Mouse (Mus musculus) lung, postnatal 14 days (tissue): ENCODE data around the gene Exoc6b.

ENCODE experiments used
- DNase-seq: peaks from one replicate; pipeline ENCODE4 v3.0.0; 2021

Exoc6b gene

DNA sequence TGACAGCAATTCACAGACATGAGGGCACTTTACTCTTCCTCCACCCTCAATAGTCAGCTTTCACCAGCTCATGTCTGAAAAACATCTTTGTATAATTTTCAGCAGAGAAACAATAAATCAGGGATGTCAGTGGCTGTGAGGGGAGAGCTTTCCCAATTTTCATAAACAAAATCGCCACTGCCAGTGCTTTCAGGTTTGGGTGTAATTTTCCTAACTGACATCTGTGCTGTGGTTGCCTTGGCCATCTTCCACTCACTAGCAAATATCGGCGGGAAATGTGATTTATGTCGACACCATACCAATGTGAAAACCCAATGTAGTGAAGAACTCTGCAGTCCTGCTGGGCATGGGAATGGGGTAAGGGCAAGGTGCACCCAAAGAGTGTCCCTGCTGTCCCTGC lies 360.7 kb downstream of the Exoc6b start:
- DNase-seq = no peak

DNA sequence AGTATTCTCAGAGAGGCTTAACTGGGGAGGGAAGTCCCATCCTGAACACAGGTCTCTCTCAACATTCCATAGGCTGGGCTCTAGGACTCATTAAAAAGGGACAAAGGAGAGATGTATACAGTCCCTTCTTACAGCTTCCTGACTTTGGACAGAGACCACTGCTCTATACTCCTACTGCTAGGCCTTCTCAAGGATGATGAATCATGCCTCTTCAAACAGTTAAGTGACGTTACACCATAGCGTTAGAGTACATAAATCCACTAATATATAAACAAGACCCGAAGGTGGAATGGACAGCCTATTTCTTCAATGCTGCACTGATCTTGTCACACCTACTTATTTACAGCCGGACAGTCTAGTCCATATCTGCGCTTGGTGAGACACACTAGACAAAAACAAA lies 369.7 kb downstream of the Exoc6b start:
- no peak for DNase-seq

DNA sequence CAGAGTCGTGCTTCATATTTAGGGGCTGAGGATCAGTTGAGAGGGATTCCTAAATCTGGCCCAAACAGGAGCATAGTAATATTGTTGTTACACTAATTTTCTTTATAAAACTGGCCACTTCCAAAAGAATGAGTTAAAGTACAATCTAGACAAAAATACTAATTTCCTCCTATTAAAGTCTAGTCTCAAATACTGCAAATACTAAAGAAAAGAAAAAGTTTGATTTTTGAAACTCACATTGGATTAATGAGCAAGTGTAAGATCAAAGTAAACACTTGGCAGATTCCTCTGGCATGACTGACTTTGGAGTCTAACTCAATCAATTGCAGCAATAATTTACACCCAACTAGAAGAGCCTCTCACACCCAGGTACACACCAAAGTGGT lies 371.0 kb downstream of the Exoc6b start:
- no peak for DNase-seq

DNA sequence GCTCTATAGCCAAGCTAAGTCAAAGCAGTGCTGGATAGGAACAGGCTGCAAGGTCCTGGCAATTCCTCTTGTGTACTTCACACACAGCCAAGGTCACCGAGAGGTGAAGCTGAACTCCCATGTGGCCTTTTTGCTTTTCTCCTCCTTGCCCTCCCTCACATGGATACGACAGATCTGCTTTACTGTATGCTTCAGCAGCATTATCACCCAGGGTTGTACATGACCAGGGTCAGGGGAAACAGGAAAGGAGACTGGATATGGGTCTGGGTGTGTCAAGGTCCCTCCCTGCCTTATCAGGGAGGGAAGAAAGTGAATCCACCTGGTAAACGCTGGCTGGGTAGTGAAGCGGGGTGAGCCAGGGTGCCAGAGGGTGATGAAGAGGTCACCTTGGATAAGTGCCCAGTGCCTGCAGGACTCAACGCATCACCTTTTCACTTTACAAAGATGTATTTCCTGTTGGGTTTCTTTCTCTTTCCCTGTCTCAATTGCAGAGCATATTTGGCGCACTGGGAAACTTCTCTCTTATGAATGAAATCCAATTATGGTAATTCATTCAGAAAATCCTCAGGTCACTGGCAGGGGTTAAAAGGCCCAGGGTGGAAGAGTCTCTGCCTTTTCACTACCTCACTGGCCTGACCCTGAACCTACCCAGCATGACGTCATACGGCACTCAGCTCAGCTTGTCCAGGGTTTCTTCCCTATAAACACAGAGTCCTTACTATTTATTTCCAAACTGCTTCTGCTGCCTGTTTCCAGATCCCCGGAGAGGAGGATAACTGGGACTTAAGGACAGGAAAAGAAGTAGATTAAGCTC lies 371.6 kb downstream of the Exoc6b start:
- peak; percentile 29 for DNase-seq

DNA sequence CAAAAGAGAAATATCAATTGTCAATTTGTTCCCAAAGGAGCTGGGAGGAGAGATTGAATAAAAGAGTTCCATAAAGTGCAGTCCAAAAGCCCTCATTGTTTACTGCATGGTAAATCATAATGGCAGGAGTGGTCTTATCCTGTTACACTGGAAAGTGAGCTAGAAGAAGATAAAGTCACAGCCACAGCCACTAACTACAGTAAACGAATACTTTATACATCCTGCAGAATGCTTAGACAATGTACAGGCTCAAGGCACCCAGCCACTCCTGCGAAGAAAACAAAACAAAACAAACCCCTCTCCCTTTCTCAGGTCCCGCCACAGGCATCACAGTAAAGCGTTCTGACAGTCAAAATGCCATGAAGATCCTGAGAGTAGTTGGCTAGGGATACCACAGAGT lies 375.5 kb downstream of the Exoc6b start:
- no peak for DNase-seq

DNA sequence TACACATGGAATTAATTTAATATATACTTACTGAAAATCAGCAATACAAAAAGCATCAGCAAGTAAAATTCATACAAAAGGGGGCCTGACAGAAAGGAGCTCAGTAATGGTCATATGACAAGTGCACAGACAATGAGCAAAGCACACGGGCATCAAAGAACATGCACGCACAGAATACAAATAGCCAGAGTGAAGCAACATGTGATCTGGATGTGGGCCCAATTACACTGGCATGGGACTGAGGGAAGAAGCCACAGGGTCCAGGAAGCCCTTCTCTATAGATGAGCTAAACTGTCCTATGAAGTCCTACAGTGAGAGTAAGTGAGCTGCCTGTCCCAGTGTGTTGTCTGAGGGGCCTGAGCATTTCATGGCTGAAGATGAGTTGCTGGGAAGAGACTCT lies 376.1 kb downstream of the Exoc6b start:
- no peak for DNase-seq

DNA sequence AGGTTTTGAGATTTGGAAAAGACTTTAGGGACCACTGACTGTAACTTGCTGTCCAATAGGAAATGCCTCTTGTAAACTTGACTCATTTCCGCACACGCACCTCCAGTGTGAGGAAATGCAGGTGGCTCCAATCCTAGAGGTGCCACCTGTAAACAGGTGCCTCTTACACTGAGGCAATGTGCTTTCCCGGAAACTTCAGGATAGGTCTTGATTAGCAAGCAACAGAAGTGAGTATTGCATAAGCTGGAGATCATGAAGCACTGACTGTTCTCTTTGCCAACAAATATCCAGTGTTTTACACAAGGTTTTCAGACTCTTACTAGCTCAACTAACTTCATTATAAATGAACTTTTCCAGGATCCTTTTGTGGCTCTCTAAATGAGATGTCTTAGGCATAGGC lies 377.4 kb downstream of the Exoc6b start:
- no peak for DNase-seq

DNA sequence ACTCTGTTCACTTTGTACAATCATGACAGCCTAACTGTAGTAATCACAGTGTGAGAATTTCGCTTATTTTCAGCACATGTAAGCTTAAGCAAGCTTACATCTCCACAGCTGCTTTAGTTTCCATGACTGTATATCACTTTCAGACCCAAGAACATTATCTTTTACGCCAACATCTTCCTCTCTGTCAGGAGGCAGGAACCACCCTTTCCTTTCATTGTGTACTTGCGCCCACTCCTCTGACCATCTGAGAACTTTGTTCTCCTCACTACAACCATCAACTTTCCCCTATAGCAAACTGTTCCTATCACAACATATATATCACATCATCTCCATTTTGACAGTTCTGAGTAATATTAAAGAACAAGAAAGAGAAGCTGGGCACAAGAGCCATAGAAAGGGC lies 391.5 kb downstream of the Exoc6b start:
- no peak for DNase-seq

DNA sequence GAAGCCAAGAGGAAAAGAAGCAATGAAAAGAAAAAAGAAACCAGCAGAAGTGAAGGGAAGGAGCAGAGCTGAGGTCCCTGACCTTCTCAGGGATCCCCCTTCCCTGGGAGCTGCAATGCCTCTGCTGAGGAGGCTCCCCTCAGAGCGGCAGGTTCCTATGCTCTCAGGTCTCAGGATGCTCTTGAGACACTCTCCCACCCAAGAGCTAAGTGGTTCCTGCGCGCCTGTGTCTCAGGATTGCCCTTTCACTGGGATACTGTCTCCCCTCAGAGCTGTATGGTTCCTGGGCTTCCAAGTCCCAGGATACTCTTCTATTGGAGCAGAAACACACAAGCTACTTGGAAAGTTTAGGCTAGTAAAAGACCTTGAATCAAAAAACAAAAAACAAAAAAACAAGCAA lies 394.4 kb downstream of the Exoc6b start:
- no peak for DNase-seq

DNA sequence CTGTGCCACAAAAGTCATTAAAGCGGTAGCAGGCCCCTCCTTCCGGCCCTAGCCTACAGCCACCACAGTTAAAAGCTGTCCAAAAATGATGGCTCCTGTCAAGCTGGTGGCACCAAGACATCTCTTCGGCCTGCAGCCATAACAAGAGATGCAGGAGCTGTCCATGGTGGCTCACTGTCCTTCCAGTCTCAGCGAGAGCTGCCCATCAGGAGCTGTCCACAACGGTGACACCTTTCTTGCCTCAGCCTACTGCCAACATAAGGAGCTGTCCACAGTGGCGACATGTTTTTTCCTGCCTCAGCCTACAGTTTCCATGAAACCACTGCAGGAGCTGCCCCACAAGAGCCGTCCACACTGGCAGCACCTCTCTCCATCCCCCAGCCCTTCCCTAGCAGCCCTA lies 395.2 kb downstream of the Exoc6b start:
- peak; percentile 14 for DNase-seq

DNA sequence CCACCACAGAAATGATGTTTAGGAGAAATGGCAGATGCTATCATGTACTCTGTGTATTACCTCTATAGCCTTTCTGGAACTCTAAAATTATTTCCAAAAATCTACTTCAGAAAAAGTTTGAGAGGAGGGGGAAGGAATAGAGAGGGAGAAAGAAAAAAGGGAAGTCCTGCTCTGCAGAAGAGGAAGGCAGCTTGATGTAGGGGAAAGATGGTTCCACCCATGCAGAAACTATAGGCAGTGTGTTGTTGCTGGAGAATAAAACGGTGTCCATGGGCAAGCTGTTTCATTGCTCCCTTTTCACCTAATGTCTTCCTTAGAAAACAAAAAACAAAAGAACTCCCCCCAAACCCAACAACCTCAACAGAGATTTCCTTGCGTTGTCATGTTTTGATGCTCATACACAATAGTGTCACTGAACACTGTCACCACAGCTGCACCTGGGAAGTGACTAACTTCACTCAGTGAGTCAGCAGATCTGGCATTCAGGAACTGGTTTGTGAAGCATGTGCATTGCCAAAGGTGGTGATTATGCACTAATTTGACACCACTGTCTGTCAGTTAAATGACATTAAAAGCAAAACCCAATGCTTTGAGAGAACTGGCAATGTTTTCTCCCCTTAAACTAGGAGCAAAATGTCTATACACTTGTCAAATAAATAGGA lies 407.7 kb downstream of the Exoc6b start:
- no peak for DNase-seq

DNA sequence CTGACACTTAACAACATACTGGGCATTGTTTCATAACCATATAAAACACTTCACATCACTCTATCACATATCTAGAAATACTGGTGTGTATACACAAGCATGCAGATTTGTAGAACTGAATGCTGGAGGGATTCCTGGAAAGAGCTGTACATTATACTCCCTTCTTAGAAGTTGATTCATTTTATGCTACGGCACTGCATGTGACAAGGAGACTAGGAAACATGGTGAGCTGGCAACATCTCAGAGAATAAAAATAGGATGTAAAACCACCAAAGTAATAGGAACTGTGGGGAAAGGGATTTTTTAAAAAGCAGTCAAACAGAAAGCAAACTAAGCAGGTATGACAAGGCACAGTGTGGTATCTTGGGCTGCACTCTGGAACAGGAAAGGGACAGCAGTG lies 408.3 kb downstream of the Exoc6b start:
- DNase-seq = no peak

DNA sequence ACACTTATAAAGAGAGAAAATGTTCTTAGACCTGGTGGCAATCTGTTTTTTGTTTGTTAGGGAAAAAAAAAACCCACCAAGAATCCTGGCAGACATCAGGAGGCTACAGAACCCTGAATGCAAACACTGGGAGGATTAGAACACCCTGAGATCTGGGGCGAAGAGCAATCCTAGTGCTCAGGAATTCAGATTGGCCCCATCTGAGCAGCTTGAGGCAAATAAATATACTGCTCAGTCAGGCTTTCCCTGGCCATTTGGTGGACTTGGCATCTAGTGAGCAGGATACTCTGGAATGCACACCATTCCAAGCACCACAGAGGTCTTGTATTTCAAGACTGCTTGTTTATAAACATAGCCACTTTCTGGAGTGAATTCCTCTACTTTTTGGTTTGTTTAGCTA lies 412.2 kb downstream of the Exoc6b start:
- no peak for DNase-seq

DNA sequence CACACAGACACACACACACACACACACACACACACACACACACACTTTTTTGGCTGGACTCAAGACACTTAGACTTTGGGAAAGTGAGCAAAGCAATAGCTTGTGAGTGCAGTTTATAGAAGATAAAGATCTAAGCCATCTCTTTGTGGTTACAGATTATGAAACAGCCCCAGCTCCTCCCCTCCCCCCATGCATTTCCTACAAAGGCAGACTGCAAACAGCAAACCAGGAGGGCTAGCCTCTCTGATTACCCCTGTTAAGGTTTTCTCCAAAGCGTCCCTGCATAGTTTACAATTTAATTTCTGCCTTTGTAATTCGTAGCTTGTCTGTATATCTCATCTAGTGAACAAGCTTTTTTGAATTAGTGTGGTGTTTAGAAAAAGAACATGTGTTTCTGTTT lies 412.6 kb downstream of the Exoc6b start:
- peak; percentile 30 for DNase-seq

DNA sequence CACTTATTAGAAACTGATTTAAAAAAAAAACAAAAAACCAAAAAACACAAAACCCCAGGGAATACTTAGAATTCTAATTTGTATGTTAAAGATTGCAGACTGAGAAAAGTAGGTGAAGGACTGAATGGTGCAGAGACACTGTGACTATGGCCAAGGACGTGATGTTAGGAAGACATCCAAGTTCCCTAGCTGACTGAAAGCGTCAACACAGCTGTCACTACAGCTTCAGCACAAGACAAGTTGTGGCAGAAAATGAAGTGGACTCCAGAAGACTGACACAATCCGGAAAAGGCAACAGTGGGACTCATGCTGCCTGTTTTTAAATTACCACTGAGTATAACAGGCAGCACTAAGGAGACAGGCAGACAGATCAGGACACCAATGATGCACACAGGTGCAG lies 417.4 kb downstream of the Exoc6b start:
- no peak for DNase-seq

DNA sequence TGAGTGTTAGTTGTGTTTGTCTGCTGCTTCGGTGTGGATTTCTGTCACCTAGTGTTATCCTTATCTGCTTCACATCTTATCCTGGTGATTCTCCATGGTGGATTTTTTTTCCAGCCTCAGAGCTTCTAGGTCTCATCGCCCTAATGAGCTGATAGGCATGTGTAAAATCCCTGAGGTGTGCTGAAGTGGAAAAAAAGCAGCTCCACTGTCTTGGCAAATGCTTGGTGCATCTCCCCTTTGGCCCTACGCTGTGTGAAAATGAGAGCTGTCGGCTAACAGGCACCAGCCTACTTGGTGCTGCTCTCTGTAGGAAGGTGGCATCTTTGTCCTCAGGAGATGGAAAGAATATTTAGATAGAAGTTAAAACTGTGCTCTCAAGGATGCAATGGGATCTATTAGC lies 422.1 kb downstream of the Exoc6b start:
- no peak for DNase-seq

DNA sequence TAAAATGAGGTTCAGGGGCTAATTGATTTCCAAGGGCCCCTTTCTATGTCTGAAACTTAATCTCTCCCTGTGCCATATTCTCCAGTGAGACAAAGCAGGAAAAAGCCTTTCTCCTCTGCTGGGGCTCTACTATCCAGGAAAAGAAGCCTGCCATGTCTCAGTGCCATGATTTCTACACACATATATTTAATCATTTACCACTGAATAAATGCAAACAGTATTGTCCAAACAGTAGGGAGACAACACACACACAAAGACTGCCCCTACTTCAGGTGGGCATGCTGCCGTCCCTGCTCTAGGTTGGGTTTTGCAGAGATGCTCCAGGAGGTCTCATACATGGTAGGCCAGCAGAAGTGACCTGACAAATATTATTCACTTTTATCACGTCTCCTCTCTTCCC lies 422.6 kb downstream of the Exoc6b start:
- no peak for DNase-seq

DNA sequence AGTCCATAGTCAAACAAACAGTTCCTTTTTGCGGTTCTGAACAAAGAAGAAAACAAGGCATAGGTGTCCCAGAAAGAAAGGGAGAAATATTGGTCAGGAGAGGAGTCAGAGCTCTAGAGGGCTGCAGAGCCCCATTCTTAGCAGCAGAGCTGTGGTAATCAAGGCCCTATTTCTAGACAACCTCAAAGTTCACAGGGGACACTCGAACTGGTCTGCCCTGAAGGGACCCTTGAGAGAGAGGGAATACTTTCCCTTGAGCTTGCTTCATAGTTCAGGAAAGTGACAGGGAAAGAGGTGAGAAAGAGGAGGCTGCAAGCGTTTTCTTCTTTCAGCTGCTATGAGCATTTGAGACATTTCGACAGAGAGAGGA lies 428.3 kb downstream of the Exoc6b start:
- peak; percentile 16 for DNase-seq

DNA sequence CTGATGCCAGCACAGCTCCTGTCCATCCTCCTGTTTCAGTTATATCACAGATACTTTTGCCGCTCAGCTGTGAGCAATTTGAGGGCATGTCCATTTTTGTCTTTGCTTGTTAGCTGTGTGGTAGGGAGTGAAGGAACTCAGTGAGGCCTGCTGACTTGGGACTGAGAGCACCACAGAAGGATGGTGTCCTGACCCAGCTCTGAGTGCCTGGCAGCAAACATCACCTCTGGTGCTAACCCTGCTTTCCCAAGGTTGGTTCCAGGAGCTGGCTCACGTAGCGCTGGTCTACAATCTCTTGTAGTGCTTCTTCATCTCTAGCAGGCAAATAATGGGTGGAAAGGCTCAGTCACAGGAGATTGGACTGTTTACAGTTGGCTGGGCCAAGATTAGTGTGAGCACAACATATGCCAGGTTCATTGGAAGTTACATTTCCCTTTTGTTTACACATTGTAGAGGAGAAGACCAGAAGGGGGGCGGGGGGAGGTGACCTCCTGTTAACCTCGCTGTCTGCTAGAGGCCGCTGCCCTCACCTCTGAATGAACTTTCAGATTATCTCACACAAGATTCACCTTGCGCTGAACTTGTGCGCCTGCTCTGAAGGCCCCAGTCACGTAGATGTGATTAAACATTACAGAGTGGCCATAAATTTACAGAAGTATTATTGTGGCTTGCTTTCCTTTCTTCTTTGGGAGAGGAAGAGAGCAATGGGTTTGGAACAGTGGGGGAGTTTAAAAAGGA lies 428.8 kb downstream of the Exoc6b start:
- DNase-seq = peak; percentile 45

DNA sequence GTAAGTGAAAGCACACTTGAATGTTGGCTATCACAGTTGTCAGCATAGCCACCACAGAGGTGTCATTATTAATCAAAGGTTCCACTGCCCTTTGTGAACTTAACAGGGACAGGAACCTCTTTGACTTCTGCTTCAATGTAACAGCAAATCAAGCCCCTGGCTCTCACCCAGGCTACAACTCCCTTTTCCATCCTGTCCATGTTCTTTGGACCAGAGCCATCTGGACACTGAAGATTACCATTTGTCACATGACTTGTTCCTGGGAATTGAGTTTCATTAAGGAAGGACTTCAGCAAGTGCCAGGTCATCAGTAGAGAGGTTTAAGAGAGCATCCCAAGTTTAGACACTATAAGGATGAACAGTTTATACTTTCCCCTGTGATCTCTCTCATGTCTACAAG lies 431.1 kb downstream of the Exoc6b start:
- DNase-seq = peak; percentile 72

DNA sequence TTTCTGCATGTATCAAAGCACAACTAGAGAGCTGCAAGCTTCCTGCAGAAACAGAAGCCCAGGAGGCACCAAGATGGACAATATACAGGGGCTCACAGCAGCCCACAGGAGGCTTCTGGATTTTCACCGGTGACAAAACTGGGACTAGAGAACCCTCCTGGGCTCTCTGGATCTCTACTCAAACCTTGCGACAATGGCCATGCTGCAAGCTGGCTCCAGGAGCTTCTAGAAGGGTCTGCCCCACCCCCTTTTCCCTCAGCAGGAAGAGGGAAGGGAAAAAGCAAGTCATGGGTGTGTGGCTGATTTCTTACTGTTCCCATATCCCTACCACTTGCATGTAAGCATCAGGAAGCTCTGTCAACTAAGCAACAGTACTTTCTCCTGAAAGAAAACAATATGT lies 437.7 kb downstream of the Exoc6b start:
- DNase-seq = no peak

DNA sequence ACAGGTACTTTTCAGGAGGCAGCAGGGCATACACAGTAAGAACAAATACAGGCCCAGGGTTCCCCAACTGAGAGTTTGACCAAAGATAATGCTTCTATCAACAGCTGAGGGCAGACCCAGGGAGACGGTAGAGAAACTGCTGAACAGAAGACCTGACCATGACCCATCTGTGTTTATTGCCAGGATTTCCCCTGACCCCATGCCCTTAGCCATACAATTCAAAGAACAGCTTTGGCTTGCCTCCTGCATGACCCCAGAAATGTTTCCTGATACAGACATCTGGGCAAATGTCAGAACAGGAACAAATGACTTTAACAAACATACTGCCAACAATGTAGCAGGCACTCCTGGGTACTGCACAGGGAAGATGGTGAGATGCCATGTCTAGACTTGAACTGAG lies 439.0 kb downstream of the Exoc6b start:
- peak; percentile 21 for DNase-seq

DNA sequence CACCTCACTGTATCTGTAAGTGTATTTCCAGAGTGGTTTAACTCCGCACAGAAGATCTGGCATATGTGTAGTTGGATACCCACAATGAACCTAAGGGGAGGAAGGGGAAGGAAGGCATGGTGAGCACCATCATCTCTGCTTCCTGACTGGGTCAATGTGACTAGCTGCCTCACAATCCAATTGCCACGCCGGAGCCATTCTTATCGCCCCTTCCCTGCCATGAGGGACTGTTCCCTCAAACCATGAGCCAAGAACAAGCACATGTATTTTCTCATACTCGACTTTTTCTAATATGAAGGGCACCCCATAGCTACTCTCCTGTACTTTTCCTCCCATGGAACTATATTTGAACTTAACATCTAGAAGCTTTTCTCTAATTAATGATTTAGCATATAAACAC lies 440.5 kb downstream of the Exoc6b start:
- no peak for DNase-seq

DNA sequence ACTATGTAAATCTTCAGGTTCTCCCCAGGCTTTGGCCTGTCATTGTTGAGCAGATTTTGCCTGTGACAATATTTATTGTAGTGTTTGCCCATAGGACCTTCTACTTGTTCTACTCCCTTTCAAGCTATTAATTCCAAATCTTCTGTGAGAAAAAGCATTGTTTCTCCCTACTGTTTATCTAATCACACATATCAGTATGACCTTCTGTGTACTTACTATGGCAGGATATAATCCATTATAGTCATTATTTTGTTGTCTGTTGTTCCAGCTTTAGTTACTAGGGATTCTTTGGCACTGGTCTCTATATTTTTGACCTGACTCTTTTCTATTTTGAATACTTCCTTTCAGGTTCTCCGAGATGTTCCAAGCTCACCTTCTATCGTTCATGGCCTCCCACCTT lies 442.9 kb downstream of the Exoc6b start:
- DNase-seq = no peak
